ENCODE assay signal across 8 mouse cellular contexts in the genomic region with DNA sequence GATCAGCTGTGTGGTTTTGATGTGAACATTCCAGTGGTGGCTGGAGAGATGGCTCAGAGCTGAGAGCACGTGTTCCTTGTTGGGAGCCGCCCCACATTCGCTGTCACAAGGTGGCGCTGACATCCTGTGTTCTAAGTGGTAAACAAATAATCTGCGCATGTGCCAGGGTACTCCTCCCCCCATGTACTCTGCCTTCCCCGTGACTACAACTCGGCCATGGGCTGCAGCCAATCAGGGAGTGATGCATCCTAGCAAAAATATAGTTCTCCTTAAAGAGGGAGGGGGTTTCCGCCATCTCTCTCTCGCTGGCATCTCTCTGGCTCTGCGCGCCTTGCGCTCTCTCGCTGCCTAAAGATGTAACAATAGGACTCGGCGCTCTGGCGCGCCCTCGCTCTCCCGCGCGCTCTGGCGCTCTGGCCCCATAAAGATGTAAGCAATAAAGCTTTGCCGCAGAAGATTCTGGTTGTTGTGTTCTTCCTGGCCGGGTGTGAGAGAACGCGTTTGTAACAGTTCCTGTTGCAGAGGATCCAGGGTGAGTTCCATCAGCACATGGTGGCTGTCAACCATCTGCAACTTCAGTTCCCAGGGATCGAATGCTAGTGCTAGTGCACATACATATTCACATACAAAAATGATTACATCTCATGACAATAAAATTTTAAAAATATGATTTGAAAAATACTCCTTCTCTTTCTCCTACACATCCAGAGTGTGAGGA. TPM values are rescaled to one million over a fixed set of nuclear protein-coding genes. Genes with fewer than 3 reads are reported as not detected.
DNase-seq lines count a peak whose midpoint lies in the region; ATAC-seq and TF ChIP-seq lines count a peak whose summit lies in the region.
"Not testable (repeated sequence)": the region's sequence is repeated elsewhere in the genome, so short reads cannot be mapped to it uniquely, and the experiment has no call there.

No protein-coding gene starts in this region.

- peaks cover 30% of the 10 kb centered on the region for H3K27me3 ChIP-seq in forebrain, embryonic 11.5 days (ENCODE audit: control insufficient read depth, insufficient read depth, low read length)
- H3K27me3 ChIP-seq in heart, embryonic 14.5 days (ENCODE audit: control insufficient read depth, insufficient read depth, low read length), result peaks cover 39% of the 10 kb centered on the region
- H3K27me3 ChIP-seq in kidney, postnatal 0 days (ENCODE audit: insufficient read depth, low read length), result not testable (repeated sequence)
- H3K27me3 ChIP-seq in limb, embryonic 15.5 days, result peaks cover 45% of the 10 kb centered on the region
- H3K27me3 ChIP-seq in midbrain, postnatal 0 days (ENCODE audit: insufficient read depth, low read length), result peaks cover 28% of the 10 kb centered on the region

- peak; percentile 74 for TF ChIP-seq CTCF in kidney, postnatal 0 days (IDR thresholded peaks at IDR 0.05; ENCODE audit: low read depth)
- peak; percentile 81 for TF ChIP-seq CTCF in midbrain, postnatal 0 days (IDR thresholded peaks at IDR 0.05)

- ATAC-seq in forebrain, embryonic 11.5 days (replicated peaks; ENCODE audit: low FRiP score), result peak; percentile 95
- ATAC-seq in heart, embryonic 14.5 days (ENCODE audit: insufficient number of reproducible peaks, insufficient read depth, low FRiP score, low read depth), result peak; percentile 79
- ATAC-seq in kidney, postnatal 0 days (replicated peaks; ENCODE audit: low FRiP score, low read depth), result peak; percentile 84
- peak; percentile 87 for ATAC-seq in limb, embryonic 15.5 days (ENCODE audit: insufficient number of reproducible peaks, low FRiP score, low TSS enrichment, low read depth)
- peak; percentile 94 for ATAC-seq in midbrain, postnatal 0 days (ENCODE audit: low FRiP score)

- not testable (repeated sequence) for H3K36me3 ChIP-seq in forebrain, embryonic 11.5 days (ENCODE audit: control insufficient read depth, insufficient read depth, low read length); heart, embryonic 14.5 days (ENCODE audit: control insufficient read depth, insufficient read depth, low read length); kidney, postnatal 0 days (ENCODE audit: insufficient read depth, low read length); limb, embryonic 15.5 days; midbrain, postnatal 0 days (ENCODE audit: insufficient read depth, low read length)

- H3K27ac ChIP-seq in brown adipose tissue, adult 24 weeks (replicated peaks; ENCODE audit: low read depth, low read length), result peak overlapping the region; percentile 71
- peak overlapping the region; percentile 76; the same call in 1 of the 2 replicates for H3K27ac ChIP-seq in forebrain, embryonic 11.5 days (ENCODE audit: low read depth, low read length)
- H3K27ac ChIP-seq in heart, embryonic 14.5 days (replicated peaks in 1 of 2; ENCODE audit: control insufficient read depth in 1 of 2, insufficient read depth in 1 of 2, low read depth in 2 of 2, low read length in 2 of 2), result peak overlapping the region; percentile 63 to 71
- H3K27ac ChIP-seq in kidney, postnatal 0 days, result peak overlapping the region; percentile 89
- peak overlapping the region; percentile 91 for H3K27ac ChIP-seq in limb, embryonic 15.5 days
- H3K27ac ChIP-seq in midbrain, postnatal 0 days (ENCODE audit: low read depth, low read length), result peak overlapping the region; percentile 81

- WGBS in forebrain, embryonic 11.5 days, result 1% methylated on average over 27 of the region's 27 CpGs
- under 1% methylated on average over 27 of the region's 27 CpGs for WGBS in heart, embryonic 14.5 days
- under 1% methylated on average over 27 of the region's 27 CpGs for WGBS in kidney, postnatal 0 days
- WGBS in limb, embryonic 15.5 days, result under 1% methylated on average over 27 of the region's 27 CpGs
- 1% methylated on average over 27 of the region's 27 CpGs for WGBS in midbrain, postnatal 0 days

- H3K4me1 ChIP-seq in brown adipose tissue, adult 24 weeks (ENCODE audit: control insufficient read depth, insufficient read depth, insufficient read length, low read length), result peaks cover 22% of the 10 kb centered on the region
- not testable (repeated sequence) for H3K4me1 ChIP-seq in forebrain, embryonic 11.5 days (replicated peaks; ENCODE audit: control insufficient read depth, insufficient read depth, low read length); kidney, postnatal 0 days (replicated peaks; ENCODE audit: insufficient read depth, low read length); midbrain, postnatal 0 days (ENCODE audit: insufficient read depth, low read length)
- H3K4me1 ChIP-seq in heart, embryonic 14.5 days (ENCODE audit: control insufficient read depth in 2 of 2, insufficient read depth in 2 of 2, low read length in 2 of 2), result peaks cover 11 to 12% of the 10 kb centered on the region in 2 experiments; a peak in 2 of 4 replicates
- peaks cover 24% of the 10 kb centered on the region for H3K4me1 ChIP-seq in limb, embryonic 15.5 days

- peak; percentile 82 to 88 for DNase-seq in B cell, adult 2 months
- DNase-seq in forebrain, embryonic 11.5 days (ENCODE audit: low spot score), result peak; percentile 93
- DNase-seq in kidney, postnatal 0 days (ENCODE audit: low spot score), result peak; percentile 99
- DNase-seq in midbrain, postnatal 0 days (ENCODE audit: low spot score), result peak; percentile 98
- DNase-seq in spleen, postnatal 14 days (ENCODE audit: low spot score in 2 of 2), result peak; percentile 69 to 71

- H3K9ac ChIP-seq in forebrain, embryonic 11.5 days (ENCODE audit: low read length), result peak overlapping the region; percentile 57
- peak overlapping the region; percentile 67 for H3K9ac ChIP-seq in heart, embryonic 14.5 days (ENCODE audit: low read length)
- H3K9ac ChIP-seq in kidney, postnatal 0 days (ENCODE audit: low read depth, low read length), result peak overlapping the region; percentile 57; the same call in 1 of the 2 replicates
- not testable (repeated sequence) for H3K9ac ChIP-seq in limb, embryonic 15.5 days
- peak overlapping the region; percentile 55; the same call in 1 of the 2 replicates for H3K9ac ChIP-seq in midbrain, postnatal 0 days (replicated peaks; ENCODE audit: low read length, poor library complexity, severe bottlenecking)

- peak overlapping the region; percentile 62 for H3K4me2 ChIP-seq in forebrain, embryonic 11.5 days (ENCODE audit: low read depth, low read length, severe bottlenecking)
- peak overlapping the region; percentile 68 for H3K4me2 ChIP-seq in heart, embryonic 14.5 days (ENCODE audit: low read length)
- peak overlapping the region; percentile 66 for H3K4me2 ChIP-seq in kidney, postnatal 0 days (ENCODE audit: low read length)
- H3K4me2 ChIP-seq in limb, embryonic 15.5 days, result peak overlapping the region; percentile 67
- H3K4me2 ChIP-seq in midbrain, postnatal 0 days (ENCODE audit: low read depth, low read length, poor library complexity, severe bottlenecking), result peak overlapping the region; percentile 49

- peak overlapping the region; percentile 63 for H3K4me3 ChIP-seq in brown adipose tissue, adult 24 weeks (ENCODE audit: insufficient read depth, low read depth, low read length)
- peak overlapping the region; percentile 39 for H3K4me3 ChIP-seq in forebrain, embryonic 11.5 days (ENCODE audit: low read depth, low read length)
- peak overlapping the region; percentile 43 to 58 for H3K4me3 ChIP-seq in heart, embryonic 14.5 days (ENCODE audit: control insufficient read depth in 1 of 2, insufficient read depth in 1 of 2, low read depth in 1 of 2, low read length in 2 of 2)
- H3K4me3 ChIP-seq in kidney, postnatal 0 days (replicated peaks; ENCODE audit: low read depth, low read length), result peak overlapping the region; percentile 45
- peak overlapping the region; percentile 52 for H3K4me3 ChIP-seq in limb, embryonic 15.5 days
- H3K4me3 ChIP-seq in midbrain, postnatal 0 days (ENCODE audit: low read depth, low read length), result peak overlapping the region; percentile 46

- H3K9me3 ChIP-seq in forebrain, embryonic 11.5 days (ENCODE audit: control insufficient read depth, low read length); heart, embryonic 14.5 days (ENCODE audit: control insufficient read depth, low read length); kidney, postnatal 0 days (replicated peaks; ENCODE audit: low read length); limb, embryonic 15.5 days; midbrain, postnatal 0 days (ENCODE audit: low read length): not testable (repeated sequence)

RNA-seq across cellular contexts. Expression of gene H2-K1, which starts 18.8 kb away (rescaled TPM):
- 394 and 673 TPM in 2 replicates for polyA plus RNA-seq in brown adipose tissue, adult 24 weeks (2012; ENCODE audit: insufficient read depth, insufficient read length, missing spikeins)
- polyA plus RNA-seq in forebrain, embryonic 11.5 days (2014; fragmentation: Nextera tagmentation; extraction: Ambion mirVana), result 35.7 and 40.1 TPM in 2 replicates
- 32.3 and 37.8 TPM in 2 replicates for polyA plus RNA-seq in heart, embryonic 14.5 days (2014; fragmentation: Nextera tagmentation; extraction: Ambion mirVana)
- 76.0 and 82.2 TPM in 2 replicates for polyA plus RNA-seq in kidney, postnatal 0 days (2015; fragmentation: Nextera tagmentation; extraction: Ambion mirVana)
- 25.5 and 31.3 TPM in 2 replicates for polyA plus RNA-seq in limb, embryonic 15.5 days (2015; fragmentation: Nextera tagmentation; extraction: Ambion mirVana)
- 19.0 and 21.2 TPM in 2 replicates for total RNA-seq in midbrain, postnatal 0 days (2014; rRNA removed)
- polyA plus RNA-seq in midbrain, postnatal 0 days (2015; fragmentation: Nextera tagmentation; extraction: Ambion mirVana), result 17.0 and 22.2 TPM in 2 replicates

RNA-seq across cellular contexts. Expression of gene Rps18, which starts 25.6 kb away (rescaled TPM):
- 635 and 763 TPM in 2 replicates for polyA plus RNA-seq in brown adipose tissue, adult 24 weeks (2012; ENCODE audit: insufficient read depth, insufficient read length, missing spikeins)
- polyA plus RNA-seq in forebrain, embryonic 11.5 days (2014; fragmentation: Nextera tagmentation; extraction: Ambion mirVana), result 1,265 and 1,326 TPM in 2 replicates
- 1,085 and 1,186 TPM in 2 replicates for polyA plus RNA-seq in heart, embryonic 14.5 days (2014; fragmentation: Nextera tagmentation; extraction: Ambion mirVana)
- 2,059 and 2,304 TPM in 2 replicates for polyA plus RNA-seq in kidney, postnatal 0 days (2015; fragmentation: Nextera tagmentation; extraction: Ambion mirVana)
- polyA plus RNA-seq in limb, embryonic 15.5 days (2015; fragmentation: Nextera tagmentation; extraction: Ambion mirVana), result 1,572 and 1,837 TPM in 2 replicates
- total RNA-seq in midbrain, postnatal 0 days (2014; rRNA removed), result 742 and 975 TPM in 2 replicates
- 751 and 769 TPM in 2 replicates for polyA plus RNA-seq in midbrain, postnatal 0 days (2015; fragmentation: Nextera tagmentation; extraction: Ambion mirVana)

RNA-seq across cellular contexts. Expression of gene Vps52, which starts 25.7 kb away (rescaled TPM):
- polyA plus RNA-seq in brown adipose tissue, adult 24 weeks (2012; ENCODE audit: insufficient read depth, insufficient read length, missing spikeins), result 23.9 and 29.3 TPM in 2 replicates
- polyA plus RNA-seq in forebrain, embryonic 11.5 days (2014; fragmentation: Nextera tagmentation; extraction: Ambion mirVana), result 44.0 and 46.8 TPM in 2 replicates
- 27.6 and 30.6 TPM in 2 replicates for polyA plus RNA-seq in heart, embryonic 14.5 days (2014; fragmentation: Nextera tagmentation; extraction: Ambion mirVana)
- 37.7 and 40.7 TPM in 2 replicates for polyA plus RNA-seq in kidney, postnatal 0 days (2015; fragmentation: Nextera tagmentation; extraction: Ambion mirVana)
- 46.5 and 50.4 TPM in 2 replicates for polyA plus RNA-seq in limb, embryonic 15.5 days (2015; fragmentation: Nextera tagmentation; extraction: Ambion mirVana)
- total RNA-seq in midbrain, postnatal 0 days (2014; rRNA removed), result 39.5 and 46.1 TPM in 2 replicates
- 65.8 and 68.6 TPM in 2 replicates for polyA plus RNA-seq in midbrain, postnatal 0 days (2015; fragmentation: Nextera tagmentation; extraction: Ambion mirVana)

RNA-seq across cellular contexts. Expression of gene B3galt4, which starts 30.1 kb away (rescaled TPM):
- 2.2 and 2.4 TPM in 2 replicates for polyA plus RNA-seq in brown adipose tissue, adult 24 weeks (2012; ENCODE audit: insufficient read depth, insufficient read length, missing spikeins)
- polyA plus RNA-seq in forebrain, embryonic 11.5 days (2014; fragmentation: Nextera tagmentation; extraction: Ambion mirVana), result 4.0 and 4.3 TPM in 2 replicates
- 3.8 and 4.6 TPM in 2 replicates for polyA plus RNA-seq in heart, embryonic 14.5 days (2014; fragmentation: Nextera tagmentation; extraction: Ambion mirVana)
- 6.7 and 8.1 TPM in 2 replicates for polyA plus RNA-seq in kidney, postnatal 0 days (2015; fragmentation: Nextera tagmentation; extraction: Ambion mirVana)
- polyA plus RNA-seq in limb, embryonic 15.5 days (2015; fragmentation: Nextera tagmentation; extraction: Ambion mirVana), result 5.9 and 8.3 TPM in 2 replicates
- 8.6 and 14.1 TPM in 2 replicates for total RNA-seq in midbrain, postnatal 0 days (2014; rRNA removed)
- 11.1 and 14.0 TPM in 2 replicates for polyA plus RNA-seq in midbrain, postnatal 0 days (2015; fragmentation: Nextera tagmentation; extraction: Ambion mirVana)

RNA-seq across cellular contexts. Expression of gene Wdr46, which starts 40.9 kb away (rescaled TPM):
- 6.6 and 10.1 TPM in 2 replicates for polyA plus RNA-seq in brown adipose tissue, adult 24 weeks (2012; ENCODE audit: insufficient read depth, insufficient read length, missing spikeins)
- polyA plus RNA-seq in forebrain, embryonic 11.5 days (2014; fragmentation: Nextera tagmentation; extraction: Ambion mirVana), result 42.6 and 47.2 TPM in 2 replicates
- polyA plus RNA-seq in heart, embryonic 14.5 days (2014; fragmentation: Nextera tagmentation; extraction: Ambion mirVana), result 14.7 and 15.5 TPM in 2 replicates
- 20.1 and 20.3 TPM in 2 replicates for polyA plus RNA-seq in kidney, postnatal 0 days (2015; fragmentation: Nextera tagmentation; extraction: Ambion mirVana)
- polyA plus RNA-seq in limb, embryonic 15.5 days (2015; fragmentation: Nextera tagmentation; extraction: Ambion mirVana), result 31.4 and 36.0 TPM in 2 replicates
- total RNA-seq in midbrain, postnatal 0 days (2014; rRNA removed), result 14.3 and 15.7 TPM in 2 replicates
- polyA plus RNA-seq in midbrain, postnatal 0 days (2015; fragmentation: Nextera tagmentation; extraction: Ambion mirVana), result 14.6 and 17.3 TPM in 2 replicates

Comparison
In these comparisons a context has a peak if more than half of its experiments do, and no peak if none do; other contexts are left out.
1. Peak in every context shown above with its lines: DNase-seq, ATAC-seq, H3K4me3 ChIP-seq and H3K27ac ChIP-seq.